Mouse (Mus musculus): ENCODE measurements around the gene Rabl3. TPM values are rescaled to one million over a fixed set of nuclear protein-coding genes. Genes with fewer than 3 reads are reported as not detected.

Rabl3 gene
- total RNA-seq, 2 experiments from 2014 or later: 8.1 to 9.4 TPM

DNA sequence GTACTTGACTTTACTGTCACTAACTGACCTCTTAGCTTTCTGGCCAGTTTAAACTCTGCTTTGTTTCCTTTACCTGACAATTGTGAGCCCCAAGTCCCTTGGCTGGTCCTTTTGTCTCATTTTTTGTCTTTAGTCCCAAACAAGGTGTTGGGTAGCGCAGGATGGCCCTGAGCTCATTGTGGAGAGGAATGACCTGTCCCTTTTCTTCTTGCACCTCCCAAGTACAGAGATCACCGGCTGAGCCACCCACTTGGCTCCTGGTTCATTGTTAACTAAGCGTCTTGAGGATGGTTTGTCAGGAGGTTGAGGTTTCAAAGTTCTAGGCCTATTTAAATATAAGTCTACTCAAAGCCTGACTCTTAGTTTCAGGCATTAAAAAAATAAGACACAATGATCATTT lies 43.6 kb downstream of the Rabl3 start:
- no peak for DNase-seq (ENCODE audit: low spot score in 2 of 2)
- intact Hi-C loops (cut with DNase I): no loop called here

DNA sequence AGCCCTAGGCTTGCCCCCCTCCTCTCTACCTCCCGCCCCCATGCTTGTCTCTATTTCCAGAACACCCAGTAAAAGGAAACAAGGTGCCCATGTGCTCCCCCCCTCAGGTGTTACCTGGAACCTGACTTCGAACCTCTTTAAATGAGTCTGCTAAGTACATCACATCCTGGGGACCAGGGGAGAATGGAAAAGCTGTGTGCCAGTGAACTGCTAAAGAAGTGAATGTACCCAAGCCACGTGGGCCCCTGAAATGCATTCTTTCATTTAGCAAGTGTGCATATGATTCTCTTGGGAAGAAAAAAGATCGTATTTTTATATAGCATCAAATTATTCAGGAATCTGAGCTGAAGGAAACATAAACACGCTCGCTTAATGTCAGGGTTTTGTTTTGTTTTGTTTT lies 44.1 kb downstream of the Rabl3 start:
- intact Hi-C loops (cut with DNase I): loop anchor here (2.0 kb wide), 1 partner anchor 69 kb away; no protein-coding TSS in a partner anchor
- peak; percentile 45 to 52 for DNase-seq (ENCODE audit: low spot score in 2 of 2)

DNA sequence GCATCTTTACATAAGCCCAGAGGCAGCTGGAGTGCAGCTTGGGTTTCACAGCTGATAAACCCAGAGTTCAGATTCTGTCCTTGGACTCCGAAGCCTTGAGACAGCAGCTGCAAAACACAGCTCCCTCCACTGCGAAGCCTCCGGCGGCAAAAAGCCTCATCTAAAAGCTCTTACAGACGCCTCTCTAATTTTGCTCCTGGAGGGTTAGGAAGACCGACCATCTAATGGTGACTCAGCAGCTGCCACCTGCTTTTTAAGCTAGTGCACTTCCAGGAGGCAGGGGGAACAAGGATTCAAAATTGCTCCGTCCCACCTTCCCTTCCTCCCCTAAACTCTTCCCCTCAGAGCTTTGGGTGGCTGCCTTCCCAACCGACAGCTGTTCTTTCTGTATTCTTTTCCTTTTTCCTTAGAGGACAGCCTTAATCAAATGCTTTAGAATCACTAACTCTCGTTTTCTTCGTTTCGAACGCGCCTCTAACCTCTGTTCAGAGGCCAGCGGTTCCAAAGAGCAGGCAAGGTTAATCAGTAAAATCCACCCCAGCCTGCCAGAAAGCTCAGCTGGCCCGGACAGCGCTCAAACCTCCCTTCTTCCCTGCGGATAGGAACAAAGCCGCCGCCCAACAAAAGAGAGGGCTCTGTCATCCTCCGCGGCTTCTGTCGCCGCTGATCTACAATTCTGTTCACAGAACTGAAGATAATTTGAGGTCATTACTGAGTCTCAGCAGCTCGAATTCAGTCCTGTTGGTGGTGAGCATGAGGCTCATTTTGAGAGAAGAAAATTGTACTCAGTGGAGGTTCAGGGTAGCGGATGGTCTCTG lies 44.7 kb downstream of the Rabl3 start:
- DNase-seq (ENCODE audit: low spot score in 2 of 2): peak; percentile 52 to 56
- intact Hi-C loops (cut with DNase I): loop anchor here (2.0 kb wide), 1 partner anchor 68 kb away; no protein-coding TSS in a partner anchor

DNA sequence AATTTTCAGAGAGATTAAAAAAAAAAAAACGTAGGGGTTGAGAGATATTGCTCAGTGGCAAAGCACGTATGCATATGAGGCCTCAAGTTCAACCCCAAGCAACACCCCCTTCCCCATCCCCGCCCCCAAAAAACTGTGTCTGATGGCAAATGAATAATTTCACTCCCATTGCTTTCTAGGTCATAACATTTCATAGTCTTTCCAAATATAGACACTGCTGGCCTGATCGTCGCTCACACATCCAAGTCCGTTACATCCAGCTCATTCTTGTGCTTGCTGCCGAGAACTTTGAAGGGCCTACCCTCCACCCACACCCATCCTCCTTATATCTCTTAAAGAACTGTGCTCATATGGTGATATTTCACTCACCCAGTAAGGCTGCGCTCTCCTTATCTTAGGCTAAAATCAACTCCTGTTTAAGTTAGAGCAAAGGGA lies 45.5 kb downstream of the Rabl3 start:
- DNase-seq (ENCODE audit: low spot score in 2 of 2): peak in 1 of 2 experiments; percentile 54
- intact Hi-C loops (cut with DNase I): loop anchor here (2.0 kb wide), 1 partner anchor 68 kb away; no protein-coding TSS in a partner anchor

DNA sequence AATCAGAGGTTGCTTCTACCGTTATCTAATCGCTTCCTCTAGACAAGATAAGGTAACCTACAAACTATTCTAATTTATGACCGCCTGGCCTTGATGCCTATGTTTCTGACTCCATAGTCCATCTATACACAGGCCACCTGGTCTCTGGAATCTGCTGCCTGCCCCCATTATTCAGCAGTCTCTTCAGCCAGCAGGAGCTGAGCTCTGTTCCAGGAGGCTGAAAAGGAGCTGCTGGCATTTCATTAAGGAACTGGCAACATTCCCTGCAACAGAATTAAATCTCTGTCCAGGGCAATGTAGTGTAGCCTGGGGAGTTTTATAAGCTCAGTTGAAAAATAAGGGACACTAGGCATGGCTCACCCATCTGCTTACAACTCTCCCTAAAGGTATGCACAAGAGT lies 51.2 kb downstream of the Rabl3 start:
- DNase-seq (ENCODE audit: low spot score in 2 of 2): no peak
- intact Hi-C loops (cut with DNase I): no loop called here

DNA sequence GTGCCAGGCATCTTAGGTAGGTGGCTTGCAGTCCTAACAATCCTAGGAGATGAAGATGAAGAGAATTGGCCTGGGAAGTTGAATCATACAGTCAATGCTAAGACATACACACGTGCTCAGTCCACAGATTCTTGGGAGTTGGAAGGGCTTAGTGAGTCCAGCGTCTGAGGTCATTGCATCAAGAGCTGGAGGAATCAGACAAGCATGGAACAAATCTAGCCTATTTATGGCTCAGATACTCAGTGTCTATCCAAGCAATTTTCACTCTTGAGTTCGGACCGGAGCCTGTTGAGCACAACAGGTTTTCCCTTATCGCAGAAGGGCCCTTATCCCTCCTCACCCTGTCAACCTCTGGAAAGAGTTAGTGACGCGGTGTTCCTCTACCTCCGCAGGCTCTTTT lies 51.9 kb downstream of the Rabl3 start:
- no peak for DNase-seq (ENCODE audit: low spot score in 2 of 2)
- intact Hi-C loops (cut with DNase I): no loop called here

DNA sequence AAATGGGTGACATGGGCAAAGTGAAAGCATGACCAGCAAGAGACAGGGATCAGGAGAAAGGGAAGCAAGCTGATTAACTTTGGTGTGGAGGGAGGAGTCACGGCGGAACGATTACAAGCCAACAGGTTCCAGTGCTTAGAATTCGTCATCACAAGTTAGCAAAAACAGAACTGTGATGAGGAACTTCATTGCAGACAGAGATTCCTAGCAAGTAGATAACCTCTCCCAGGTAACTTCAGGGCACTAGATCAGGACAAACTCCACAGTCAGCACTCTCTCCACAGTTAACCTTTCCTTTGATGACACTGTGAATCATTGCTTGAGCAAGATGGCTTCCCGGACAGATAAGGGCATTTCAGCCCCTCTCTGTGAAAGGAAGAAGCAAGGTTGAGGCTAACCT lies 57.7 kb downstream of the Rabl3 start:
- intact Hi-C loops (cut with DNase I): no loop called here

DNA sequence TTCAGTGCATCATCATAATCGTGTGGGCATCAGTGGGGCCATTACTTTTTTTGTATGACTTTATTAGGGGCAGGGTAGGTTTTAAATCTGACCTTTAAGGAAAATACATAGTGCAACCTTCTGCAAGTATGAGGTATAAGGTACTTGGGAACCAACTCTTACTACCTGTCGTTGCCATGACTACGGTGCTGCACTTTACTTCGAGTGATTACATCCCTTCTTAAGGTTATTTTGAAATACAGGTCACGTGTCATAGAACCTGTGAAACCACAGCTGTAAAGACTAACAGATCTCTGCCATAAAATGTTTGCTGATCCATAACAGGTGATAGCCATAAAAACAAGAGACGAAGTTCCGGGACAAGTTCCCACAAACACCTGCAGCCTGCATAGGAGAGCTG lies 58.8 kb downstream of the Rabl3 start:
- intact Hi-C loops (cut with DNase I): no loop called here
- DNase-seq (ENCODE audit: low spot score in 2 of 2): no peak

More for the DNA sequence above, 57.7 kb downstream of the Rabl3 start:
- DNase-seq (ENCODE audit: low spot score in 2 of 2): no peak

DNA sequence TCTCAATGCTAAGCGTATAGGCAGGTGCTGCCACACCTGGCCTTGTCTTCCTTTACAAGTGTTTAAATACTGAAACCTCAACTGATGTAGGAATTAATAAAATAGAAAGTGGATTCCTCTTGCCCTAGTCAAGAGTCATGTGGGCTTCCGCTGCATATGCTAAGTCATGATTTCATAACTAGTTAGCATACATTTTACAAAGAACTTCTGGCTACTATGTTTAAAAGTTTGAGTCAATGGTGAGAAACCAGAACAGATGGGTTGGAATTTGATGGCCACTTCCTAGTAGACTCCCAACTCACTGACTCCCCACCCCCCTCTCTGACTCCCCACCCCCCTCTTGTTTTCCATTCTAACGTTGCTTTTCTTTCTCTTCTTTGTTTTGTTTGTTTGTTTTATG lies 59.6 kb downstream of the Rabl3 start:
- DNase-seq (ENCODE audit: low spot score in 2 of 2): no peak
- intact Hi-C loops (cut with DNase I): no loop called here

DNA sequence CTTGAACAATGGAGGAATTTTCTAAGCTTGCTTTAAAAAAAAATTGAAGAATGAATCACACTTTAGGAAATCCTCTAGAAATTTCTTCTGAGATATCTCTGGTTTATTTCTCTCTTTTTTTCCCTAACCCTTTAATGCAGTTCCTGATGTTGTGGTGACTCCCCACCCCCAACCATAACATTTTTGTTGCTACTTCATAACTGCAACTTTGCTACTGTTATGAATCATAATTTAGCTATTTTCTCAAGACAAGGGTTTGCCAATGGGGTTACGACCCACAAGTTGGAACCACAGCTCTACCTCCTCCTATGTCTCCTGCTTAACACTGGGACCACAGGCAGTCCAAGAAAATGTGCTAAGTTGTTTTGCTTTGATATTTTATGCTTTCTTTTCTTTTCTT lies 63.7 kb downstream of the Rabl3 start:
- DNase-seq (ENCODE audit: low spot score in 2 of 2): no peak
- intact Hi-C loops (cut with DNase I): no loop called here

DNA sequence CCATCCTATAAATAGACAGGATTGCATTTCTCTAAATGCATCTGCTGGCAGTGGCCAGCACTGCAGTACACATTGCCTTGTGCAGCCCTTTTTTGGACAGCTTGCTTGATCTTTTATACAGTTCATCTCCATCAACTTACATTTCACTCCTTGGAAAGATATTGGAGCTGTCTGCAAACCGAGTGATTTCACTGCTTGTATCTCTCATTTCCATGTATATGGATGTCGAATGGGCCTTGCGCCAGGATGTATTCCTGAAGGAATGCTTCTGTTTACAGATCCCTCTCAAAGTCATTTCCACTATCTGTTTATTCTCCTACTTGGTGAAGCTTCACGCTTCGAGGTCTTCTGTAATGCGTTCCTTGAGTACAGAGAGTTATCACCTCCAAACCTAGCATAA lies 64.6 kb downstream of the Rabl3 start:
- no peak for DNase-seq (ENCODE audit: low spot score in 2 of 2)
- intact Hi-C loops (cut with DNase I): no loop called here

DNA sequence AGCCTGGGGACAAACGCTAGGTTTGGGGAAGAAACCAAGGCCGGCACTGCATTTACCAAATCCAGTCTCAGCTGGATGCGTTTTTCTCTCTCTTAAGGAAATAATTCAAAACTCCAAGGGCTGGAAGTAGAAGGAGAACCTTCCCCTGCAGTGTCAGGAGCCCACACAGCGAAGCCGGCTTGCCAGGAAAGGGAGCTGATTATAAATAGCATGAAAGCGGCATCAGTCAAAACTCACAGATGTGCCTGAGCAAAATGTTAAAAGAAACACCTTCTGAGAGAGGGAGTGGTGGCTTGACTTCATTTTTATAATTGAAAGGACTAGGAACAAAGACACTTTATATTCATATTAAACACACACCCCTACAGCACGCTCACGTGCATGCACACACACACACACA lies 70.6 kb downstream of the Rabl3 start:
- DNase-seq (ENCODE audit: low spot score in 2 of 2): peak; percentile 52 to 62
- intact Hi-C loops (cut with DNase I): no loop called here

DNA sequence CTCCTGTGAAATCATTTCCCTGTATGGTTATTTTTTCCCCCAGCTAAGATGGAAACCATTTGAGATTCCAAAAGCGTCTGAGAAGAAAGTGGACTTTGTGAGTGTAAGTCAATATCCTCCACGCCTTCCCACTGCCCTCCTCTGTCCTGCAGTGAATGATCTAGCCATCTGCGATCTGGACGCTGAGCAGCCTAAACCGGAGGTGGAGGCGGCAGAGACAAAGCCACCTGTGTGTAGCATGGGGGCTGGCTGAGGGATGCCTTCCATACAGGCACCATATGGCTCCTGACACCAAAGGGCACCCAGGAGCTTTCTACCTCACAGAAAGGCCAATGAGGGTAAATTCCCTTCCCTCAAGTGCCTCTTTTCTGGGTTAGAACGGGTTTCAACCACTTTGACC lies 71.4 kb downstream of the Rabl3 start:
- no peak for DNase-seq (ENCODE audit: low spot score in 2 of 2)
- intact Hi-C loops (cut with DNase I): no loop called here

DNA sequence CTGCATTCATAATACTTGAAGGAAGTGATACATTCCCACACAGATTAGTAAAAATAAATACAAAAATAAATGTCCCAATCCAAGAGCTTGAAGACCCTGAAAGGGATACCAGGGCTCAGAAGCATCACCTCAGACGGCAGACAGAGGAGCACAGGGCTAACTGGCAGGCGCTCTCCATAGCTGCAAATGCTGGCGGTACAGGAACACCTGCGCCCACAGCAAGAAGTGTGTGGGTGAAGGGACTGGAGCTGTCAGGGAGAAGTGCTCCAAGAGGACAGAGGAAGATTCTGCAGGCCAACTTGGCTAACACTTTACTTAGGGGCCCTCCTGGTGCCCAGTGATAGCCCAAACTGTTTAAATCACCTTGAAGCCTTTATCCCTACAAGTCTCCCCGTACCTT lies 72.3 kb downstream of the Rabl3 start:
- no peak for DNase-seq (ENCODE audit: low spot score in 2 of 2)

DNA sequence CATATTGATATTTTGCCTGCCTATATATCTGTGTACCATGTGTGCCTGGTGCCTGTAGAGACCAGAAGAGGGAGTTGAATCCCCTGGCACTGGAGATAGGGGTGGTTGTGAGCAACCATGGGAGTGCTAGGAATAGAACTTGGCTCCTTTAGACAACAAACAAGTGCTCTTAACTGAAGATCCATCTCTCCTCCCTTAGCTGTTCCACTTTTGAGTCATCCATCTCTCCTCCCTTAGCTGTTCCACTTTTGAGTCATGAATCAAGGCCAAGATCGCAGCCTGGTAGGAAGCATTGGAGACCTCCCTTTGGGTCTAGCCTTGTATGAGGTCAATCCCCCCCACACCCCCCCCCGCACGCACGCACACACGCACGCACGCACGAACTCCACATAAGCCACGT lies 74.9 kb downstream of the Rabl3 start:
- no peak for DNase-seq (ENCODE audit: low spot score in 2 of 2)
- intact Hi-C loops (cut with DNase I): no loop called here

More for the DNA sequence above, 72.3 kb downstream of the Rabl3 start:
- intact Hi-C loops (cut with DNase I): no loop called here

DNA sequence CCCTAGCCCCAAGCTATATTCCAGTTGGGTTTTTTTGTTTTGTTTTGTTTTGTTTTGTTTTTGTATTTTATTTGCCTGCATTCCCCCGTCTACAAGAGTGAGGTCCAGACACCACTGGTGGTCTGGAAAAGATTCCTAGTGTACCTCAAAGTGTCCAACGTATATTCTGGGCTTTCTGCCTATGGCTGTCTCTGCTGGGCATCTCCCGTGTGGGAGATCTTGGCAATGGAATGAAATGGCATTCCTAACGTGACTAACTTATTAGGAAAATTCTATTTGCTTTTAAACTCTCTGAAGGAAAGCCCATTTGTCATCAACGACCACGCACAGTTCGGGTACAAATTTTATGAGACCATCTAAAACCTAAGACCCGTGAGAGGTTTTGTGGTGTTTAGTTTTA lies 75.7 kb downstream of the Rabl3 start:
- no peak for DNase-seq (ENCODE audit: low spot score in 2 of 2)
- intact Hi-C loops (cut with DNase I): no loop called here

DNA sequence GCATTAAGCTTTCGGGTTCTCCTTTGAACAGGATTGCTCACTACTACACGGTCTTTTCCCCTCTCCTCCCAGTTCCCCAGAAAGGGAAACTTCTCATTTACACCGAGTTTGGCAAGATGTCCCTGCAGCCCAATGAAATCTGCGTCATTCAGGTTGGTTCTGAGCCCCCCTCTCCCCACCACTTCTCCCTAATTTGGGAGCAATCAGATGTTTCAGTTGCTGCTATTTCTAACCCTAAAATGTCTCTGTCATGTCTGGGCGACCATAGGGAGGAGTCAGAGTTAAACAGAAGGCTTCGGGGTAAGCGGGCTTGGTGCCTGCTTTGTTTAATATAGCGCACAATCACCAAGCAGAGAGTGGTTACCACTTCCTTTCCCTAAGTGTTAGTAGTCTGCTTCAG lies 76.4 kb downstream of the Rabl3 start:
- DNase-seq (ENCODE audit: low spot score in 2 of 2): peak in 1 of 2 experiments; percentile 22
- intact Hi-C loops (cut with DNase I): no loop called here

DNA sequence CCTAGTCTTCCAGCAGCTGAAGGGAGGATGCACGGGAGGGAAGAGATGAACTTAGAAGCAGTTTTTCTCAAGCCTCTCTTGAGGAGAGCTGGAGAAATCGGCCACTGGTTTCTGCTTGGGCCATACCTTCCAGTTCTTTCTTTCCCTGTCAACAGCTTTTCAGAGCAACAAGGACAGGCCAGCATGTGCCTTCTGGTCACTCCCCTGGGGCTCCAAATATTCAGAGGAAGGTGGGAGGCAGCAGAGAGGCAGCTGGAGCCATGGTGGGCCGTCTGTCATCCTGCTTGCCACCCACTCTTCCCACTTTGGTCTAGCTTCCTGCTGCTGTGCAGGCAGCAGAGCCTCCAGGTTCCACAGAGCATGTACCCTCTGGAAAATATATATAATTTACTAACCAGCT lies 78.0 kb downstream of the Rabl3 start:
- intact Hi-C loops (cut with DNase I): no loop called here
- DNase-seq (ENCODE audit: low spot score in 2 of 2): peak; percentile 60 to 76

All from left cerebral cortex, postnatal 14 days (tissue).